Mouse (Mus musculus) lung, embryonic 15.5 days (tissue): ENCODE results near the gene Zfp953. TPM values are rescaled to one million over a fixed set of nuclear protein-coding genes. Genes with fewer than 3 reads are reported as not detected.
"Not testable (repeated sequence)": the region's sequence is repeated elsewhere in the genome, so short reads cannot be mapped to it uniquely, and the experiment has no call there.

Experiments
- ATAC-seq: fragments of 200-750 bp; cut with Nextera tagmentation; 2 replicates; pipeline ENCODE4 v1.8.0; 2017; ENCODE audit warnings: moderate number of reproducible peaks, borderline replicate concordance; ENCODE audit not compliant: low FRiP score, low TSS enrichment; ENCODE audit errors: extremely low read depth
- H3K27ac ChIP-seq: fragments of 300-500 bp; sonication (generic); 2 replicates; pipeline ENCODE4 v1.5.1; 2015; ENCODE audit warnings: moderate library complexity, mild to moderate bottlenecking, inconsistent platforms
- H3K27me3 ChIP-seq: fragments of 300-500 bp; sonication (generic); 2 replicates; pipeline ENCODE4 v1.6.1; 2015; ENCODE audit warnings: inconsistent platforms
- H3K36me3 ChIP-seq: fragments of 300-500 bp; sonication (generic); 2 replicates; pipeline ENCODE4 v1.6.1; 2015; ENCODE audit warnings: inconsistent platforms
- H3K4me1 ChIP-seq: fragments of 300-500 bp; sonication (generic); 2 replicates; pipeline ENCODE4 v1.6.1; 2015; ENCODE audit warnings: inconsistent platforms
- H3K4me2 ChIP-seq: fragments of 300-500 bp; sonication (generic); 2 replicates; pipeline ENCODE4 v1.6.1; 2015; ENCODE audit warnings: inconsistent platforms, mild to moderate bottlenecking, moderate library complexity
- H3K4me3 ChIP-seq: fragments of 300-500 bp; sonication (generic); 2 replicates; pipeline ENCODE4 v1.5.1; 2015; ENCODE audit warnings: mild to moderate bottlenecking, inconsistent platforms
- H3K9ac ChIP-seq: fragments of 300-500 bp; sonication (generic); 2 replicates; pipeline ENCODE4 v1.6.1; 2015; ENCODE audit warnings: inconsistent platforms
- H3K9me3 ChIP-seq: fragments of 300-500 bp; sonication (generic); 2 replicates; pipeline ENCODE4 v1.6.1; 2016; ENCODE audit warnings: inconsistent platforms
- WGBS: fragments of 180-500 bp; shearing (Covaris S2); methylation state at CpG from one replicate; pipeline ENCODE4 v1.1.7; 2015; 5-methylcytosine and 5-hydroxymethylcytosine counted together
- polyA plus RNA-seq: library from polyadenylated mRNA; unstranded; fragments of >200 nt; fragmentation: Nextera tagmentation; extraction: Ambion mirVana; gene quantifications from 2 replicates; pipeline ENCODE4 v1.2.1, GENCODE M21; 2015

Zfp953 gene
- 0.93 and 1.1 TPM in 2 replicates for polyA plus RNA-seq

GRCm38 (mm10) chr13:67360131-67360744, at the start of gene Zfp953, which contains the start of gene Gm28044:
Gene Zfp953, minus strand, starts transcription at chr13:67360605.
Gene Gm28044, minus strand, starts transcription at chr13:67360536.
- Histone ChIP-seq H3K4me3 (peak within 1 kb of the TSS; percentile 68), H3K27me3 (no peaks in the 10 kb centered on the region), H3K4me2 (peak within 1 kb of the TSS; percentile 70), H3K27ac (peak within 1 kb of the TSS; percentile 38), H3K9ac (peak within 1 kb of the TSS; percentile 69), H3K36me3 (no peaks in the 10 kb centered on the region), H3K4me1 (peaks cover 11% of the 10 kb centered on the region; the same call in 1 of the 2 replicates), H3K9me3 (no peaks in the 10 kb centered on the region)
- under 1% methylated on average over 15 of the region's 15 CpGs for WGBS
- peak; percentile 94 for ATAC-seq

- Histone ChIP-seq H3K4me2 (peak within 1 kb of the TSS; percentile 56), H3K9ac (peak within 1 kb of the TSS; percentile 56), H3K4me3 (peak within 1 kb of the TSS; percentile 71), H3K27ac (peak within 1 kb of the TSS; percentile 70)
- H3K9me3 ChIP-seq, H3K36me3 ChIP-seq, H3K27me3 ChIP-seq, H3K4me1 ChIP-seq: not testable (repeated sequence)
- 3% methylated on average over 14 of the region's 16 CpGs for WGBS
- peak; percentile 95 for ATAC-seq
These were observed 38.9 kb upstream of the Zfp953 start, which contains the start of gene Zfp429 for GRCm38 (mm10) chr13:67399183-67399903. Gene Zfp429, minus strand, starts transcription at chr13:67399819.

GRCm38 (mm10) chr13:67376255-67376654, 15.8 kb upstream of the Zfp953 start:
- H3K9ac ChIP-seq, H3K27me3 ChIP-seq, H3K27ac ChIP-seq, H3K4me2 ChIP-seq, H3K9me3 ChIP-seq, H3K4me3 ChIP-seq, H3K36me3 ChIP-seq, H3K4me1 ChIP-seq, ATAC-seq: not testable (repeated sequence)
- 75% methylated on average over 3 of the region's 3 CpGs for WGBS

- Histone ChIP-seq H3K4me3 (peak within 1 kb of the TSS; percentile 54), H3K4me2 (peak within 1 kb of the TSS; percentile 60), H3K9ac (peak within 1 kb of the TSS; percentile 36)
- peak; percentile 91; the same call in 1 of the 2 replicates for ATAC-seq
- H3K4me1 ChIP-seq, H3K27me3 ChIP-seq, H3K36me3 ChIP-seq, H3K27ac ChIP-seq, H3K9me3 ChIP-seq: not testable (repeated sequence)
- WGBS = 14% methylated on average over 14 of the region's 15 CpGs
These were observed 14.9 kb upstream of the Zfp953 start, which contains the start of the genes Gm28041 and Zfp456 for GRCm38 (mm10) chr13:67375050-67375911. Gene Gm28041, minus strand, starts transcription at chr13:67375733. Gene Zfp456, minus strand, starts transcription at chr13:67375810.

GRCm38 (mm10) chr13:67351854-67352253, 8.6 kb downstream of the Zfp953 start:
- Histone ChIP-seq H3K4me2 (no peak overlapping the region), H3K27me3 (no peaks in the 10 kb centered on the region), H3K9ac (no peak overlapping the region), H3K4me1 (no peaks in the 10 kb centered on the region), H3K27ac (no peak overlapping the region), H3K36me3 (no peaks in the 10 kb centered on the region), H3K4me3 (no peak overlapping the region), H3K9me3 (no peaks in the 10 kb centered on the region)
- ATAC-seq = no peak

- ATAC-seq = no peak
- no peak overlapping the region for H3K4me3 ChIP-seq
- H3K4me1 ChIP-seq = no peaks in the 10 kb centered on the region
- peaks cover 10% of the 10 kb centered on the region; the same call in 1 of the 2 replicates for H3K36me3 ChIP-seq
- H3K9ac ChIP-seq = no peak overlapping the region
- H3K9me3 ChIP-seq = no peaks in the 10 kb centered on the region
- WGBS = 88% methylated on average over 2 of the region's 2 CpGs
- no peak overlapping the region for H3K4me2 ChIP-seq
- no peaks in the 10 kb centered on the region for H3K27me3 ChIP-seq
- H3K27ac ChIP-seq = no peak overlapping the region
These were observed 17.0 kb downstream of the Zfp953 start for GRCm38 (mm10) chr13:67343422-67343821.

- Histone ChIP-seq H3K4me1 (peaks cover 8% of the 10 kb centered on the region), H3K27me3 (no peaks in the 10 kb centered on the region), H3K4me3 (peak overlapping the region; percentile 49), H3K36me3 (no peaks in the 10 kb centered on the region), H3K4me2 (peak overlapping the region; percentile 68), H3K9me3 (no peaks in the 10 kb centered on the region), H3K27ac (no peak overlapping the region), H3K9ac (peak overlapping the region; percentile 41)
- ATAC-seq = peak; percentile 11; the same call in 1 of the 2 replicates
- 56% methylated on average over 1 of the region's 1 CpGs for WGBS
These were observed 27.5 kb downstream of the Zfp953 start for GRCm38 (mm10) chr13:67332877-67333276.

- Histone ChIP-seq H3K4me2 (peak within 1 kb of the TSS; percentile 68), H3K36me3 (no peaks in the 10 kb centered on the region), H3K4me3 (peak within 1 kb of the TSS; percentile 49), H3K27me3 (no peaks in the 10 kb centered on the region), H3K4me1 (peaks cover 8% of the 10 kb centered on the region), H3K27ac (peak within 1 kb of the TSS; percentile 19; the same call in 1 of the 2 replicates), H3K9ac (peak within 1 kb of the TSS; percentile 44), H3K9me3 (no peaks in the 10 kb centered on the region)
- peak; percentile 95 for ATAC-seq
- WGBS = 11% methylated on average over 17 of the region's 17 CpGs
These were observed 28.2 kb downstream of the Zfp953 start, which contains the start of gene Zfp595 for GRCm38 (mm10) chr13:67332019-67332724. Gene Zfp595, minus strand, starts transcription at chr13:67332570.

GRCm38 (mm10) chr13:67306718-67307117, 53.7 kb downstream of the Zfp953 start:
- no peak overlapping the region for H3K9ac ChIP-seq
- H3K27me3 ChIP-seq = no peaks in the 10 kb centered on the region
- H3K4me1 ChIP-seq = peaks cover 6% of the 10 kb centered on the region
- no peak overlapping the region; the same call in 1 of the 2 replicates for H3K27ac ChIP-seq
- no peaks in the 10 kb centered on the region for H3K36me3 ChIP-seq
- peak overlapping the region; percentile 84 for H3K4me2 ChIP-seq
- ATAC-seq = peak; percentile 49; the same call in 1 of the 2 replicates
- H3K4me3 ChIP-seq = peak overlapping the region; percentile 74
- H3K9me3 ChIP-seq = no peaks in the 10 kb centered on the region
- 22% methylated on average over 5 of the region's 5 CpGs for WGBS

- H3K27me3 ChIP-seq = no peaks in the 10 kb centered on the region
- peaks cover 6% of the 10 kb centered on the region for H3K4me1 ChIP-seq
- peak within 1 kb of the TSS; percentile 74 for H3K4me3 ChIP-seq
- peak within 1 kb of the TSS; percentile 67 for H3K9ac ChIP-seq
- H3K9me3 ChIP-seq = no peaks in the 10 kb centered on the region
- ATAC-seq = peak; percentile 99
- no peaks in the 10 kb centered on the region for H3K36me3 ChIP-seq
- H3K27ac ChIP-seq = no peak within 1 kb of the TSS; the same call in 1 of the 2 replicates
- WGBS = 6% methylated on average over 16 of the region's 16 CpGs
- peak within 1 kb of the TSS; percentile 84 for H3K4me2 ChIP-seq
These were observed 54.4 kb downstream of the Zfp953 start, which contains the start of gene Zfp457 for GRCm38 (mm10) chr13:67305822-67306672. Gene Zfp457, minus strand, starts transcription at chr13:67306485.
